Mouse (Mus musculus): ENCODE measurements at regions not wholly inside any gene's neighbourhood (a gene's known extent, or its start where the extent isn't known, plus 50 kb on each side); places are given as distances from the start of the nearest gene placed in this dataset.

- no peak for TF ChIP-seq CTCF (IDR thresholded peaks at IDR 0.05; ENCODE audit: control insufficient read depth, insufficient read depth, insufficient read length)
- no peak for TF ChIP-seq MAX (IDR thresholded peaks at IDR 0.05)
- no peak for TF ChIP-seq USF1 (IDR thresholded peaks at IDR 0.05; ENCODE audit: low read depth)
Measured at GRCm38 (mm10) chr10:112795473-112795872, 133.3 kb downstream of the Atxn7l3b start.

Measured in C2C12 (cell line).